Mouse (Mus musculus) midbrain, embryonic 14.5 days (tissue): ENCODE measurements around the gene Izumo1. TPM values are rescaled to one million over a fixed set of nuclear protein-coding genes. Genes with fewer than 3 reads are reported as not detected.

Experiments used
- ATAC-seq: fragments of 200-750 bp; cut with Nextera tagmentation; 2 replicates; pipeline ENCODE4 v1.8.0; 2017; ENCODE audit warnings: moderate number of reproducible peaks, moderate library complexity; ENCODE audit not compliant: low FRiP score, low TSS enrichment
- DNase-seq: peaks from one replicate; pipeline ENCODE4 v3.0.0-alpha.2; 2015
- H3K27ac ChIP-seq: fragments of 300-500 bp; sonication (generic); replicated peaks from 2 replicates; pipeline ENCODE4 v1.5.1; 2014; ENCODE audit warnings: mild to moderate bottlenecking, low read depth, low read length, moderate library complexity
- H3K27me3 ChIP-seq: fragments of 300-500 bp; sonication (generic); 2 replicates; pipeline ENCODE4 v1.6.1; 2014; ENCODE audit warnings: low read length, control low read depth, mixed read lengths; ENCODE audit not compliant: control insufficient read depth, insufficient read depth
- H3K36me3 ChIP-seq: fragments of 300-500 bp; sonication (generic); 2 replicates; pipeline ENCODE4 v1.6.1; 2014; ENCODE audit warnings: low read length, control low read depth; ENCODE audit not compliant: control insufficient read depth, insufficient read depth
- H3K4me1 ChIP-seq: fragments of 300-500 bp; sonication (generic); 2 replicates; pipeline ENCODE4 v1.6.1; 2014; ENCODE audit warnings: mild to moderate bottlenecking, antibody characterized with exemption, low read length, control low read depth; ENCODE audit not compliant: control insufficient read depth, insufficient read depth
- H3K4me2 ChIP-seq: fragments of 300-500 bp; sonication (generic); 2 replicates; pipeline ENCODE4 v1.6.1; 2014; ENCODE audit warnings: mild to moderate bottlenecking, low read length, moderate library complexity
- H3K4me3 ChIP-seq: fragments of 300-500 bp; sonication (generic); replicated peaks from 2 replicates; pipeline ENCODE4 v1.5.1; 2014; ENCODE audit warnings: low read depth, low read length
- H3K9ac ChIP-seq: fragments of 300-500 bp; sonication (generic); replicated peaks from 2 replicates; pipeline ENCODE4 v1.6.1; 2014; ENCODE audit warnings: mild to moderate bottlenecking, low read length, moderate library complexity
- H3K9me3 ChIP-seq: fragments of 300-500 bp; sonication (generic); 2 replicates; pipeline ENCODE4 v1.6.1; 2016; ENCODE audit warnings: low read length, control low read depth, mixed read lengths; ENCODE audit not compliant: control insufficient read depth
- WGBS: fragments of 180-500 bp; shearing (Covaris S2); extraction: QIAGEN DNeasy Blood & Tissue Kit; methylation state at CpG from one replicate; pipeline ENCODE4 v1.1.7; 2014; 5-methylcytosine and 5-hydroxymethylcytosine counted together
- polyA plus RNA-seq: library from polyadenylated mRNA; unstranded; fragments of >200 nt; fragmentation: Nextera tagmentation; extraction: Ambion mirVana; gene quantifications from 2 replicates; pipeline ENCODE4 v1.2.1, GENCODE M21; 2014

The Izumo1 gene
- polyA plus RNA-seq, 1 experiment from 2014 or later: not detected

DNA sequence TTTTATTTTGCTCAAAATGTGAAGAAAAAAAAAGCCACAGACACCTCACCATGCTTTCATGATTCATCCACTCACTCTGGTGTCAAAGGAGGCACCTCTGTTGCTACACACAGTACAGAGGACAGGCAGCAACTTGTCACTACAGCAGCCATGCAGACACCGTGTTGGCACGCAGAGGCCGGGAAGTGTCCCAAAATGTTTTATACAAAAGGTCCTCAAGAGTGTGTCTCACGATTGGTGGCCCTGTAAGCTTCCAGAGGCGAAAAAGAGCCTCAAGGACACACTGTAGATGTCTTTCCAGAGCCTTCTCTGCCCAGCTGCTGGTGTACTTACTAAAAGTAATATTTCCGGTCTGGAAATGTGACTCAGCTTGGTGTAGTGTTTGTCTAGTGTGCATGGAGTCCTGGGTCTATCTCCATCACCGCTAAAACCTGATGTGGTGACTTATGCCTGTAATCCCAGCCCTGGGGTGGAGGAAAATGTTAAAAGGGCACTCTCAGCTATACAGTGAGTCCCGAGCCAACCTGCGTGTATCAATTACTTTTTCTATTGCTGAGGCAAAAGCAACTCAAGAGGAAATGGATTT lies 15.8 kb upstream of the Izumo1 start:
- no peak overlapping the region for H3K27ac ChIP-seq
- no peaks in the 10 kb centered on the region for H3K4me1 ChIP-seq
- WGBS: 81% methylated on average over 9 of the region's 9 CpGs
- no peak for DNase-seq
- no peak overlapping the region for H3K4me2 ChIP-seq
- no peak overlapping the region for H3K9ac ChIP-seq
- no peak overlapping the region for H3K4me3 ChIP-seq
- no peaks in the 10 kb centered on the region for H3K36me3 ChIP-seq
- H3K9me3 ChIP-seq: no peaks in the 10 kb centered on the region
- no peaks in the 10 kb centered on the region for H3K27me3 ChIP-seq
- ATAC-seq: no peak

DNA sequence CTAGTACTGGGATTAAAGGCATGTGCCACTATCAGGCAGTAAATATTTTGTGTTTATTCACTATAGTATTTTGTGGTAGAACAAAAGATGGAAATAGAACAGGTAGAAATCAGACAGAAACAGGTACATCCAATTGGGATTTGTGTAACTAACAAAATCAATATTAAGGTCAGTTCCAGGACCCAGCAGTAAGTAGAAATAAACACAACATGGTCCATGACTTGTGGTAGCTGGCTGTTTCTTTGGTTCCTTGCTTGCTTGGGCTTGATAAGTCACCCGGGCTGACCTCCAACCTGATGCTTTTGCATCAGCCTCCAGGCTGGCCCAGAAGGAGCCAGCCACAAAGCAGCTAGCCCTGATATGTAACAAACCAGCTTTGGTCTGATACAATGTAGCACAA lies 12.1 kb upstream of the Izumo1 start:
- Histone ChIP-seq H3K9me3 (no peaks in the 10 kb centered on the region), H3K36me3 (no peaks in the 10 kb centered on the region), H3K27ac (no peak overlapping the region), H3K4me3 (no peak overlapping the region), H3K27me3 (no peaks in the 10 kb centered on the region), H3K4me1 (no peaks in the 10 kb centered on the region), H3K4me2 (no peak overlapping the region), H3K9ac (no peak overlapping the region)
- ATAC-seq (no peak), DNase-seq (no peak)
- WGBS: 71% methylated on average over 1 of the region's 1 CpGs

DNA sequence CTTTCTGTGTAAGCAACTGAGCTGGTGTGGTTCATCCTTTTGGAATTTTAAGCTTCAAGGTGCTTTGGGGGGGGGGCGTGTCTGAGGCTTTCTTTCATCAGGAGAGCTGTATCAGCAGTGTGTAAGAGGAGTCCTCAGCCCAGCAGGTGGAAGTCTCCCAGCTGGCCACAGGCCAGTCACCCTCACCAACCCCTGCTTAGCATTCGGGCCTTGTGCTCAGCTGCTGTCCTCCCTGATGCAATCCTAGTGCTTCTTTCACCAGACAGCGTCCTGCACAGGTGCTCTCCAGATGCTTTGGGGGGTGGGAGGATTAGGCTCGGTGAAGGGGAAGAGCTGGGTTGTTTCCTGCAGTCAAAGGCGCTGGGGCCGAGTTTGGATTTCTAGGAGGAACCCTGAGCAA lies 5.3 kb upstream of the Izumo1 start:
- no peak overlapping the region for H3K4me2 ChIP-seq
- H3K4me1 ChIP-seq: no peaks in the 10 kb centered on the region
- H3K36me3 ChIP-seq: no peaks in the 10 kb centered on the region
- H3K27ac ChIP-seq: no peak overlapping the region
- whole genome bisulfite sequencing: 19% methylated on average over 6 of the region's 6 CpGs
- H3K27me3 ChIP-seq: peaks cover 25% of the 10 kb centered on the region
- no peak overlapping the region for H3K4me3 ChIP-seq
- H3K9me3 ChIP-seq: no peaks in the 10 kb centered on the region
- H3K9ac ChIP-seq: no peak overlapping the region
- DNase-seq: no peak
- no peak for ATAC-seq

DNA sequence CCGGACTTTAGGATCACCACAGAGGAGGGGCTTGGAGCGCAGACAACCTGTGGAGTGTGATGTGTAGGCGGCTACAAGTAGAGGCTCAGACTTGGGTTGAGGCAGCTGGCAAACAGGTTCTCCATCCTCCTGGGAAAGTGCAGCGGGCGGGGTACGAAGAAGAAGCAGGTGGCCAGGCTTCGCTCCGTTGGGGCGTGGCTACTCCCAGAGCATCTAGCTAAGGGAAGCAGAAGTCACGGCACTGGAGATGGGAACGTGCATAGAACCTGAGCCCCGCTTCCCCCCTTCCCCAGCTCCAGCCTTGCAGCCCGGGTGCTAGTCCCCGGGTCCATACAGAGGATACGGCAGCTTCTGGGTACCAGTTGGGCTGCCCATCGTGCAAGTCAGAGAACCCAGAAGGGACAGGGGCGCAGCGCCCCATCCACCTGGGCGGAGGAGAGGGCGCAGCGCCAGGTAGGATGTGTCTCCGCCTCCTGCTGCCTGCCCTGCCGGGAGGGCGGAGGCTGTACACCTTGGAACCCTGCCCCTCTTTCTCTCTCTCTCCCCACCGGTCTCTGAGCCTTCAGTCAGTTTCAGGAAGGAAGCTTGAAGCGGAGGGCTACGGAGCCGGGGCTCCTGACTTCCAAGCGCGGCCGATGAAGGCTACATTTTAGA lies 4.4 kb upstream of the Izumo1 start, which contains the start of gene Fut1:
Gene Fut1 (plus strand): TSS at position 248 of the 654 bp plus-strand sequence.
- Histone ChIP-seq H3K9me3 (no peaks in the 10 kb centered on the region), H3K9ac (no peak within 1 kb of the TSS), H3K27me3 (peaks cover 25% of the 10 kb centered on the region), H3K4me2 (peak within 1 kb of the TSS; percentile 22; the same call in 1 of the 2 replicates), H3K4me3 (no peak within 1 kb of the TSS), H3K4me1 (no peaks in the 10 kb centered on the region), H3K36me3 (no peaks in the 10 kb centered on the region), H3K27ac (no peak within 1 kb of the TSS)
- 7% methylated on average over 31 of the region's 31 CpGs for WGBS
- no peak for DNase-seq
- ATAC-seq: no peak

DNA sequence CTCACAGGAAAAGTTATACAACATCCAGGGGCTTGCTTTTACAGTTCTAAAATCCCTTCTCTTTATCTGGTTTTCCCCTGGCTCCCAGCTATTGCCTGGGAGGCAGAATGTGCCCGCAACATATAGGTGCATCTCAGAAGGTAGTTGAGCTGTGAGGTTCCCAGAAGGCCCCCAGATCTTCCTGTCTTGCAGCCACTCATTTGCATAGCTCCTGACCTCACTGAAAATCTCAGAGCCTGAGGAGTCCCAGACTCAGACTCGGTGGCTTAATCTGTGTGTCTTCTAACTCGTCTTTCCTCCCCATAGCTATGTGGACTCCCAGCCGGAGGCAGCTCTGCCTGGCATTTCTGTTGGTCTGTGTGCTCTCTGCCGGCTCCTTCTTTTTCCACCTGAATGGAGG lies 3.3 kb upstream of the Izumo1 start:
- Histone ChIP-seq H3K27me3 (peaks cover 25% of the 10 kb centered on the region), H3K36me3 (no peaks in the 10 kb centered on the region), H3K4me1 (no peaks in the 10 kb centered on the region), H3K27ac (no peak overlapping the region), H3K4me2 (no peak overlapping the region), H3K4me3 (no peak overlapping the region), H3K9ac (no peak overlapping the region), H3K9me3 (no peaks in the 10 kb centered on the region)
- no peak for ATAC-seq
- 81% methylated on average over 5 of the region's 5 CpGs for WGBS
- no peak for DNase-seq

DNA sequence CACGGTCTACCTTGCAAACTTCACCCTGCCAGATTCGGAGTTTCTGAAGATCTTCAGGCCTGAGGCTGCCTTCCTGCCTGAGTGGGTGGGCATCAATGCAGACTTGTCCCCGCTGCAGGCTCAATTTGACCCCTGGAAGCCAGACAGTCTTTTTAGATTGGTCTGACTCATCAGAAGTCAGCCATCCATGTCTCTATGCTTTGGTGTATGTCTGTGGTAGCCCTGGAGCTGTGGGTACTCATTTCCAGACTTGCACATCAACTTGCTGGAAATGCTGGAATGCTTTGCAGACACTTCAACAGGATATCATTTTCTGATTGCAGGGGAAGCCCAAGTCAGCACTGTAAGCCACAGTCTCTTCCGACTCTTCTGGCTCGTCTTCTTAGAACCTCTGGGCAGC lies 2.0 kb upstream of the Izumo1 start:
- Histone ChIP-seq H3K4me3 (no peak overlapping the region), H3K27me3 (peaks cover 25% of the 10 kb centered on the region), H3K36me3 (no peaks in the 10 kb centered on the region), H3K9me3 (no peaks in the 10 kb centered on the region), H3K4me2 (no peak overlapping the region), H3K4me1 (no peaks in the 10 kb centered on the region), H3K9ac (no peak overlapping the region), H3K27ac (no peak overlapping the region)
- ATAC-seq: no peak
- no peak for DNase-seq
- WGBS: 94% methylated on average over 5 of the region's 5 CpGs

DNA sequence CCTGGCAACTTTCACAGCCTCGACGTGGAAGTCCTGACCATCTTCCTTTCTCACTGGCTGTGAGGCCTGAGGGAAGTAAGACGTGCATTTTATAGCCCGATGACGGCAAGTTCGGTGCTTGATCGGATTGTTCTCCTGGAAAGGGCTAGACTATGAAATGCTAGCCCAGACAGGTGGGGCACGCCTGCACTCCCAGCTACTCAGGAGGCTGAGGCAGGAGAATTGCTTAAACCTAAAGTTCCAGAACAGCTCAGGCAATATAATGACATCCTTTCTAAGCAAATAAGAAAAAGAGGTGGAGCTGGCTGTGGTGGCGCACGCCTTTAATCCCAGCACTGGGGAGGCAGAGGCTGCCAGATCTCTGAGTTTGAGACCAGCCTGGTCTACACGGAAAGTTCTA lies 1.9 kb downstream of the Izumo1 start:
- no peaks in the 10 kb centered on the region for H3K36me3 ChIP-seq
- peaks cover 7% of the 10 kb centered on the region; the same call in 1 of the 2 replicates for H3K27me3 ChIP-seq
- peaks cover 6% of the 10 kb centered on the region; the same call in 1 of the 2 replicates for H3K4me1 ChIP-seq
- 91% methylated on average over 11 of the region's 11 CpGs for WGBS
- ATAC-seq: no peak
- H3K9me3 ChIP-seq: no peaks in the 10 kb centered on the region
- H3K9ac ChIP-seq: no peak overlapping the region
- H3K4me3 ChIP-seq: no peak overlapping the region
- no peak overlapping the region for H3K27ac ChIP-seq
- DNase-seq: no peak
- no peak overlapping the region for H3K4me2 ChIP-seq

DNA sequence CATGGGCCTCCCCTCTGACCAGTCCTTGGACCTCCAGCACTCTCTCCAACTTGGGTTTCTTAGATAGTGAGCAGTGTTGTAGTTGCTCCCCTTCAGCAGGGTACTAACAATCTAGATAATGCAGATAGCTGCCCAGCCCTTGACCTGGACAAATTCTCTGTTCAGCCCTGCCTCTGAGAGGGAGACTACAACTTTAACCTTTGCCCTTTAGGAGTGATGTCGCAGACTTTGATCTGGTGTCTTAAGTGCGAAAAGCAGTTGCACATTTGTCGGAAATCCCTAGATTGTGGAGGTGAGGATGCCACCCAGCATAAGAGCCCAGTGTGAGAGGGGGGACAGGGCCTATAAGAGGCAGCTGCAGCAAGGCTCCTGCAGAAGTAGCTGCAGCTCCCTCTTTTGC lies 3.1 kb downstream of the Izumo1 start:
- H3K27ac ChIP-seq: no peak overlapping the region
- no peak overlapping the region for H3K4me2 ChIP-seq
- DNase-seq: no peak
- no peak overlapping the region for H3K9ac ChIP-seq
- ATAC-seq: no peak
- H3K9me3 ChIP-seq: no peaks in the 10 kb centered on the region
- no peaks in the 10 kb centered on the region for H3K27me3 ChIP-seq
- WGBS: 89% methylated on average over 3 of the region's 3 CpGs
- no peaks in the 10 kb centered on the region for H3K36me3 ChIP-seq
- no peak overlapping the region for H3K4me3 ChIP-seq
- H3K4me1 ChIP-seq: peaks cover 6% of the 10 kb centered on the region; the same call in 1 of the 2 replicates

DNA sequence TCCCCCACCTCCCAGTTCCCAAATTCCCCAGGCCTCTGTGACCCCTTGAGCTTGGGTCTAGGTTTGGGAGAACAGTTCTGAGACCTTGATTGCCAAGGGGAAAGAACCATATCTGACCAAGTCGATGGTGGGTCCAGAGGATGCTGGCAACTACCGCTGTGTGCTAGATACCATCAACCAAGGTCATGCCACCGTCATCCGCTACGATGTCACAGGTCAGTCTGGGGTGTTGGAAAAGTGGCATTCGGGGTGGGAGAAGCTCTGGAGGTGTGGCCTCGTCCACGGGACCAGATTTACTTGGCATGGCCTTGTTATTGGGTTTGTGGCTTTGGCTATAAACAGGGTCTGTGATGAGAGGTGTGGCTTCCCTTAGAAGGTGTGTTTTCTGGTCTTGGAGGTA lies 3.9 kb downstream of the Izumo1 start:
- DNase-seq: no peak
- H3K27ac ChIP-seq: no peak overlapping the region
- peaks cover 6% of the 10 kb centered on the region; the same call in 1 of the 2 replicates for H3K4me1 ChIP-seq
- H3K9me3 ChIP-seq: no peaks in the 10 kb centered on the region
- ATAC-seq: no peak
- H3K4me3 ChIP-seq: no peak overlapping the region
- H3K27me3 ChIP-seq: no peaks in the 10 kb centered on the region
- H3K36me3 ChIP-seq: no peaks in the 10 kb centered on the region
- no peak overlapping the region for H3K4me2 ChIP-seq
- 94% methylated on average over 8 of the region's 8 CpGs for WGBS
- H3K9ac ChIP-seq: no peak overlapping the region
